ENCODE assay signal across 24 mouse cellular contexts in the genomic region with DNA sequence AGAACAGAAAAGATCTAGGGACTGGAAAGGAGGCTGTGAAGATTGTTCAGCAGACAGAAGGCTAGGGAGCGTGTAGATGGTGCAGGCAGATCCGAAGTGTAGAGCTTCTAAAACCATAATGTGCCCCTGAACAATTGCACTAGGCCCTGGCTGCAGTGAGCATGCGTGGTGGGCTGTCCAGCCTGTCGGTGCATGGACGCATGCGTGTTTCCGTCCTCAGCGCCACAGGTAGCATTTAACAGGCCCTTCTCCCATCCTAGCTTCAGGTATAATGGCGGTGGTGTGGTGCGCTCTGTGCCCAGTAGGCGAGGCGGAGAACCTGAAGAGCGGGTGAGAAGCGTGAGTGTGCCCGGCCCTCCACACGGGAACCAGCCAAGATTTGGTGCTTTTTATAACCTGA.
"Had no signal": no experiment of that assay in that cellular context is flagged by ENCODE, and none has a peak within 500 bp of the region (broad histone marks: within the 10 kb centered on the region; RNA-seq: fewer than 3 reads in every experiment).

No protein-coding gene starts in this region.

- H3K4me3 ChIP-seq: heart, adult 2 months; heart, embryonic 13.5 days; heart, embryonic 15.5 days; hindbrain, embryonic 13.5 days; intestine, embryonic 15.5 days; limb, embryonic 13.5 days; limb, embryonic 15.5 days; liver, embryonic 12.5 days had no signal

- H3K9ac ChIP-seq: heart, embryonic 13.5 days; heart, embryonic 15.5 days; hindbrain, embryonic 13.5 days; intestine, embryonic 15.5 days; limb, embryonic 13.5 days; limb, embryonic 15.5 days; liver, embryonic 12.5 days had no signal

- H3K27ac ChIP-seq: heart, adult 2 months; heart, embryonic 13.5 days; heart, embryonic 15.5 days; intestine, embryonic 15.5 days; limb, embryonic 13.5 days; limb, embryonic 15.5 days; liver, embryonic 12.5 days had no signal

- H3K27me3 ChIP-seq: heart, embryonic 13.5 days; heart, embryonic 15.5 days; hindbrain, embryonic 13.5 days; intestine, embryonic 15.5 days; limb, embryonic 13.5 days; limb, embryonic 15.5 days; liver, embryonic 12.5 days had no signal

- H3K4me1 ChIP-seq: heart, embryonic 13.5 days; heart, embryonic 15.5 days; hindbrain, embryonic 13.5 days; intestine, embryonic 15.5 days; limb, embryonic 13.5 days; limb, embryonic 15.5 days; liver, embryonic 12.5 days had no signal

- H3K9me3 ChIP-seq: heart, embryonic 13.5 days; heart, embryonic 15.5 days; hindbrain, embryonic 13.5 days; intestine, embryonic 15.5 days; limb, embryonic 13.5 days; limb, embryonic 15.5 days; liver, embryonic 12.5 days had no signal

- DNase-seq: gastrocnemius, postnatal 14 days; gastrocnemius, postnatal 36 days; heart, adult 11 months; heart, adult 2 months; heart, postnatal 14 days; heart, postnatal 36 days; kidney, adult 18-20 months; kidney, adult 8-10 months; kidney, postnatal 10 days; kidney, postnatal 36 days; layer of hippocampus, adult 9-11 months; layer of hippocampus, postnatal 36 days; left cerebral cortex, postnatal 4 days had no signal

- H3K4me2 ChIP-seq: heart, embryonic 11.5 days; heart, embryonic 13.5 days; heart, embryonic 15.5 days; hindbrain, embryonic 13.5 days; intestine, embryonic 15.5 days; limb, embryonic 13.5 days; limb, embryonic 15.5 days; liver, embryonic 12.5 days had no signal

- H3K36me3 ChIP-seq: heart, embryonic 13.5 days; heart, embryonic 15.5 days; intestine, embryonic 15.5 days; limb, embryonic 15.5 days; liver, embryonic 12.5 days had no signal

- ATAC-seq: hindbrain, embryonic 16.5 days; inflammation-experienced regulatory T-cells, adult 6 months; intestine, embryonic 15.5 days; intestine, postnatal 0 days; liver, embryonic 12.5 days had no signal
